8 mouse cellular contexts compared by ENCODE assay signal in genomic region chr7:6730241-6730640, GRCm38 (mm10). TPM values are rescaled to one million over a fixed set of nuclear protein-coding genes. Genes with fewer than 3 reads are reported as not detected.
DNase-seq lines count a peak whose midpoint lies in the region; ATAC-seq and TF ChIP-seq lines count a peak whose summit lies in the region.

Gene Peg3, minus strand, starts transcription at chr7:6730431.
Gene Usp29, plus strand, starts transcription at chr7:6730578.

- peak; percentile 46 for ATAC-seq in hindbrain, embryonic 14.5 days (ENCODE audit: low FRiP score)
- peak; percentile 20 for ATAC-seq in lung, postnatal 0 days
- ATAC-seq in activated CD4-positive, CD25-positive, alpha-beta regulatory T cell, adult 4 months: no peak

- peaks cover 8% of the 10 kb centered on the region; the same call in 1 of the 2 replicates for H3K36me3 ChIP-seq in hindbrain, embryonic 14.5 days (replicated peaks; ENCODE audit: control insufficient read depth, insufficient read depth)
- no peaks in the 10 kb centered on the region for H3K36me3 ChIP-seq in lung, postnatal 0 days (ENCODE audit: insufficient read depth, low read length)

- H3K4me1 ChIP-seq in hindbrain, embryonic 14.5 days (replicated peaks; ENCODE audit: control insufficient read depth, insufficient read depth, low read length): 0 out of 2 replicates have a peak, but pooled peaks cover 4% of the 10 kb centered on the region
- H3K4me1 ChIP-seq in lung, postnatal 0 days (ENCODE audit: insufficient read depth, low read depth, low read length): no peaks in the 10 kb centered on the region; the same call in 1 of the 2 replicates

- no peak for TF ChIP-seq EP300 in lung, postnatal 0 days (IDR thresholded peaks at IDR 0.05)

- H3K27me3 ChIP-seq in hindbrain, embryonic 14.5 days (ENCODE audit: control insufficient read depth, insufficient read depth, low read length): no peaks in the 10 kb centered on the region
- no peaks in the 10 kb centered on the region for H3K27me3 ChIP-seq in lung, postnatal 0 days (replicated peaks; ENCODE audit: insufficient read depth, low read length)

- peak within 1 kb of the TSS; percentile 49 for H3K4me2 ChIP-seq in hindbrain, embryonic 14.5 days (replicated peaks)
- H3K4me2 ChIP-seq in lung, postnatal 0 days (replicated peaks; ENCODE audit: low read depth, low read length): peak within 1 kb of the TSS; percentile 61

- H3K9ac ChIP-seq in hindbrain, embryonic 14.5 days: peak within 1 kb of the TSS; percentile 72
- peak within 1 kb of the TSS; percentile 60 for H3K9ac ChIP-seq in lung, postnatal 0 days (replicated peaks; ENCODE audit: low read depth)

- H3K27ac ChIP-seq in hindbrain, embryonic 14.5 days: peak within 1 kb of the TSS; percentile 98
- H3K27ac ChIP-seq in lung, postnatal 0 days (ENCODE audit: low read length): peak within 1 kb of the TSS; percentile 94

- 43% methylated on average over 24 of the region's 24 CpGs for WGBS in hindbrain, embryonic 14.5 days
- 45% methylated on average over 24 of the region's 24 CpGs for WGBS in lung, postnatal 0 days

- peak; percentile 70 for DNase-seq in adrenal gland, adult 8-10 months
- peak; percentile 85 to 90 for DNase-seq in cerebellum, postnatal 36 days
- peak; percentile 48 for DNase-seq in gastrocnemius, adult 18-20 months (ENCODE audit: low spot score)
- peak; percentile 90 for DNase-seq in hindbrain, embryonic 14.5 days (ENCODE audit: low spot score)
- peak; percentile 69 for DNase-seq in layer of hippocampus, postnatal 25 days (ENCODE audit: extremely low spot score in 1 of 2, low spot score in 1 of 2)
- peak; percentile 92 for DNase-seq in lung, postnatal 0 days (ENCODE audit: low spot score)
- DNase-seq in retina, postnatal 7 days (ENCODE audit: low read depth, low spot score): peak; percentile 78

- peak within 1 kb of the TSS; percentile 61 for H3K4me3 ChIP-seq in hindbrain, embryonic 14.5 days (replicated peaks; ENCODE audit: low read length)
- H3K4me3 ChIP-seq in lung, postnatal 0 days (ENCODE audit: low read depth, low read length): peak within 1 kb of the TSS; percentile 63

- peak; percentile 41 for TF ChIP-seq CTCF in lung, postnatal 0 days (IDR thresholded peaks at IDR 0.05)

- peaks cover 40% of the 10 kb centered on the region for H3K9me3 ChIP-seq in hindbrain, embryonic 14.5 days (ENCODE audit: control insufficient read depth, low read length)
- H3K9me3 ChIP-seq in lung, postnatal 0 days (ENCODE audit: low read length): 0 out of 2 replicates have a peak, but pooled peaks cover 3% of the 10 kb centered on the region

RNA-seq across cellular contexts. Expression of gene Peg3, which starts in this region (rescaled TPM):
- total RNA-seq in adrenal gland, adult 8-10 months (2022): 10 to 100 TPM; 34.9 to 51.0 (median 38.2) TPM
- total RNA-seq in gastrocnemius, adult 18-20 months (2021): 1 to 10 TPM; 2.8 to 7.2 TPM
- polyA plus RNA-seq in hindbrain, embryonic 14.5 days (2014; fragmentation: Nextera tagmentation; extraction: Ambion mirVana): 111 and 133 TPM in 2 replicates
- total RNA-seq in layer of hippocampus, postnatal 25 days (2021): 100 to 1,000 TPM; 160 to 182 TPM
- polyA plus RNA-seq in lung, postnatal 0 days (2015; fragmentation: Nextera tagmentation; extraction: Ambion mirVana): 49.7 and 55.1 TPM in 2 replicates
- not detected for polyA plus RNA-seq in activated CD4-positive, CD25-positive, alpha-beta regulatory T cell, adult 4 months (2017; shearing (Covaris generic))

RNA-seq across cellular contexts. Expression of gene Usp29, which starts in this region (rescaled TPM):
- total RNA-seq in adrenal gland, adult 8-10 months (2022): 1 to 10 TPM; 1.6 to 2.0 (median 1.8) TPM
- total RNA-seq in gastrocnemius, adult 18-20 months (2021): under 1 TPM in 1 of 2 experiments, not detected in 1; 0.39 TPM
- polyA plus RNA-seq in hindbrain, embryonic 14.5 days (2014; fragmentation: Nextera tagmentation; extraction: Ambion mirVana): 29.0 and 29.4 TPM in 2 replicates
- total RNA-seq in layer of hippocampus, postnatal 25 days (2021): 10 to 100 TPM; 28.8 to 29.5 TPM
- polyA plus RNA-seq in lung, postnatal 0 days (2015; fragmentation: Nextera tagmentation; extraction: Ambion mirVana): 0.71 and 1.1 TPM in 2 replicates
- polyA plus RNA-seq in activated CD4-positive, CD25-positive, alpha-beta regulatory T cell, adult 4 months (2017; shearing (Covaris generic)): not detected

Comparison
In these comparisons a context has a peak if more than half of its experiments do, and no peak if none do; other contexts are left out.
1. RNA of gene Peg3 (total RNA-seq): 160 to 182 TPM in layer of hippocampus, postnatal 25 days and 34.9 to 51.0 TPM in adrenal gland, adult 8-10 months; 2.8 to 7.2 TPM in gastrocnemius, adult 18-20 months; every median in the first group is over 4 times any median in the second.
2. RNA of gene Usp29 (total RNA-seq): 28.8 to 29.5 TPM in layer of hippocampus, postnatal 25 days; 1.6 to 2.0 TPM in adrenal gland, adult 8-10 months and 0.39 TPM in gastrocnemius, adult 18-20 months; every median in the first group is over 4 times any median in the second.
3. RNA of gene Peg3 (polyA plus RNA-seq): 111 to 133 TPM in hindbrain, embryonic 14.5 days and 49.7 to 55.1 TPM in lung, postnatal 0 days; not detected in activated CD4-positive, CD25-positive, alpha-beta regulatory T cell, adult 4 months; every median in the first group is over 10 times any median in the second.
4. RNA of gene Usp29 (polyA plus RNA-seq): 29.0 to 29.4 TPM in hindbrain, embryonic 14.5 days; 0.71 to 1.1 TPM in lung, postnatal 0 days and not detected in activated CD4-positive, CD25-positive, alpha-beta regulatory T cell, adult 4 months; every median in the first group is over 10 times any median in the second.
5. Peak in every context shown above with its lines, with median percentiles within 50 percentile points of each other: DNase-seq.